Mouse (Mus musculus) myocyte (in vitro differentiated cells): ENCODE results near the gene Fam20b. TPM values are rescaled to one million over a fixed set of nuclear protein-coding genes. Genes with fewer than 3 reads are reported as not detected.

Experiments used
- H3K27me3 ChIP-seq: one replicate; pipeline ENCODE4 v1.6.1; 2011; ENCODE audit not compliant: control insufficient read depth, insufficient read depth, insufficient read length
- H3K36me3 ChIP-seq: one replicate; pipeline ENCODE4 v1.6.1; 2011; ENCODE audit not compliant: control insufficient read depth, insufficient read depth
- H3K4me2 ChIP-seq: one replicate; pipeline ENCODE4 v1.6.1; 2011; ENCODE audit warnings: low read depth, control low read depth
- H3K4me3 ChIP-seq: one replicate; pipeline ENCODE4 v1.5.1; 2011; ENCODE audit warnings: mild to moderate bottlenecking, control low read depth, moderate library complexity
- H3K79me2 ChIP-seq: one replicate; pipeline ENCODE4 v1.6.1; 2011; ENCODE audit not compliant: control insufficient read depth, insufficient read depth
- H3ac ChIP-seq: one replicate; pipeline ENCODE4 v1.6.1; 2011; ENCODE audit not compliant: control insufficient read depth, insufficient read length
- CEBPB ChIP-seq: IDR thresholded peaks from 2 replicates; pipeline ENCODE4 v1.6.1; 2011; ENCODE audit warnings: mild to moderate bottlenecking, moderate library complexity; ENCODE audit not compliant: poor library complexity, insufficient read depth, severe bottlenecking
- E2F4 ChIP-seq: IDR thresholded peaks from one replicate; pipeline ENCODE4 v1.6.1; 2011; ENCODE audit warnings: mild to moderate bottlenecking, control low read depth, moderate library complexity; ENCODE audit not compliant: insufficient read depth
- MAX ChIP-seq: IDR thresholded peaks from one replicate; pipeline ENCODE4 v1.6.1; 2011; ENCODE audit warnings: low read depth, mild to moderate bottlenecking, control low read depth
- MYOD1 ChIP-seq, 3 experiments: IDR thresholded peaks; one replicate each; pipeline ENCODE4 v1.6.1; 2011; ENCODE audit warnings: control low read depth in 2 of 3, low read depth in 2 of 3, mild to moderate bottlenecking in 2 of 3, moderate library complexity in 1 of 3; ENCODE audit not compliant: insufficient read length in 2 of 3, control insufficient read depth in 1 of 3
- MYOG ChIP-seq, 3 experiments: IDR thresholded peaks; one replicate each; pipeline ENCODE4 v1.6.1; 2011; ENCODE audit warnings: control low read depth in 2 of 3, low read depth in 2 of 3, mild to moderate bottlenecking in 2 of 3; ENCODE audit not compliant: insufficient read length in 2 of 3, control insufficient read depth in 1 of 3, insufficient read depth in 1 of 3
- POLR2A ChIP-seq: IDR thresholded peaks from one replicate; pipeline ENCODE4 v1.6.1; 2011; ENCODE audit warnings: low read depth, mild to moderate bottlenecking, control low read depth, moderate library complexity; ENCODE audit not compliant: insufficient read length
- POLR2AphosphoS2 ChIP-seq: IDR thresholded peaks from one replicate; pipeline ENCODE4 v1.6.1; 2011; ENCODE audit warnings: low read depth, control low read depth; ENCODE audit not compliant: insufficient read length
- REST ChIP-seq: IDR thresholded peaks from one replicate; pipeline ENCODE4 v1.6.1; 2011; ENCODE audit warnings: mild to moderate bottlenecking, control low read depth, moderate library complexity; ENCODE audit not compliant: insufficient read depth, insufficient read length
- SRF ChIP-seq: IDR thresholded peaks from one replicate; pipeline ENCODE4 v1.6.1; 2011; ENCODE audit warnings: low read depth; ENCODE audit not compliant: control insufficient read depth, insufficient read length
- TCF12 ChIP-seq: IDR thresholded peaks from one replicate; pipeline ENCODE4 v1.6.1; 2011; ENCODE audit warnings: mild to moderate bottlenecking, control low read depth; ENCODE audit not compliant: poor library complexity, insufficient read depth, severe bottlenecking
- TCF3 ChIP-seq: IDR thresholded peaks from one replicate; pipeline ENCODE4 v1.6.1; 2011; ENCODE audit warnings: low read depth, control low read depth; ENCODE audit not compliant: insufficient read length
- USF1 ChIP-seq: IDR thresholded peaks from one replicate; pipeline ENCODE4 v1.6.1; 2011; ENCODE audit warnings: low read depth, mild to moderate bottlenecking, control low read depth, moderate library complexity
- polyA plus RNA-seq: library from polyadenylated mRNA; unstranded; fragments of >200 nt; fragmentation: generic; extraction: Trizol; gene quantifications from one replicate; pipeline ENCODE4 v1.2.1, GENCODE M21; 2012; ENCODE audit warnings: missing spikeins

The Fam20b gene
- polyA plus RNA-seq, 1 experiment: 22.9 TPM

GRCm38 (mm10) chr1:156702151-156702550 is 16.7 kb downstream of the Fam20b start:
- Histone ChIP-seq H3K36me3 (peaks cover 33% of the 10 kb centered on the region), H3K79me2 (no peaks in the 10 kb centered on the region), H3K4me2 (no peak overlapping the region), H3K4me3 (no peak overlapping the region), H3ac (no peak overlapping the region), H3K27me3 (no peaks in the 10 kb centered on the region)
- no peak for TF ChIP-seq REST
- TF ChIP-seq TCF12: no peak
- TF ChIP-seq MYOG (IDR thresholded peaks at IDR 0.05; ENCODE audit: control insufficient read depth in 1 of 3, insufficient read depth in 1 of 3, insufficient read length in 2 of 3, low read depth in 2 of 3): no peak
- TF ChIP-seq SRF: no peak
- TF ChIP-seq POLR2A: no peak
- TF ChIP-seq CEBPB: no peak
- no peak for TF ChIP-seq POLR2AphosphoS2
- TF ChIP-seq MAX: no peak
- no peak for TF ChIP-seq MYOD1 (IDR thresholded peaks at IDR 0.05; ENCODE audit: control insufficient read depth in 1 of 3, insufficient read length in 2 of 3, low read depth in 2 of 3)
- TF ChIP-seq USF1: no peak

- Histone ChIP-seq H3ac (no peak overlapping the region), H3K79me2 (no peaks in the 10 kb centered on the region), H3K36me3 (peaks cover 16% of the 10 kb centered on the region), H3K4me3 (no peak overlapping the region), H3K4me2 (no peak overlapping the region), H3K27me3 (no peaks in the 10 kb centered on the region)
- TF ChIP-seq MAX (no peak), E2F4 (no peak), MYOD1 (IDR thresholded peaks at IDR 0.05; ENCODE audit: control insufficient read depth in 1 of 3, insufficient read length in 2 of 3, low read depth in 2 of 3) (no peak), USF1 (no peak), MYOG (IDR thresholded peaks at IDR 0.05; ENCODE audit: control insufficient read depth in 1 of 3, insufficient read depth in 1 of 3, insufficient read length in 2 of 3, low read depth in 2 of 3) (no peak), POLR2A (no peak), CEBPB (no peak), REST (no peak), POLR2AphosphoS2 (no peak), SRF (no peak), TCF12 (no peak), TCF3 (no peak)
Measured at GRCm38 (mm10) chr1:156686025-156686661, 32.7 kb downstream of the Fam20b start.

- Histone ChIP-seq H3K79me2 (no peaks in the 10 kb centered on the region), H3ac (no peak overlapping the region), H3K4me3 (no peak overlapping the region), H3K36me3 (peaks cover 2% of the 10 kb centered on the region), H3K27me3 (no peaks in the 10 kb centered on the region), H3K4me2 (no peak overlapping the region)
- TF ChIP-seq TCF12 (no peak), POLR2AphosphoS2 (no peak), MAX (no peak), REST (no peak), TCF3 (no peak), MYOG (IDR thresholded peaks at IDR 0.05; ENCODE audit: control insufficient read depth in 1 of 3, insufficient read depth in 1 of 3, insufficient read length in 2 of 3, low read depth in 2 of 3) (no peak), POLR2A (no peak), USF1 (no peak), SRF (no peak), E2F4 (no peak), MYOD1 (IDR thresholded peaks at IDR 0.05; ENCODE audit: control insufficient read depth in 1 of 3, insufficient read length in 2 of 3, low read depth in 2 of 3) (no peak), CEBPB (no peak)
Measured at GRCm38 (mm10) chr1:156679599-156679998, 39.3 kb downstream of the Fam20b start.

GRCm38 (mm10) chr1:156677230-156677629 is 41.7 kb downstream of the Fam20b start:
- H3K36me3 ChIP-seq: no peaks in the 10 kb centered on the region
- H3K27me3 ChIP-seq: no peaks in the 10 kb centered on the region
- no peak overlapping the region for H3K4me3 ChIP-seq
- no peak overlapping the region for H3K4me2 ChIP-seq
- H3ac ChIP-seq: no peak overlapping the region
- H3K79me2 ChIP-seq: no peaks in the 10 kb centered on the region
- TF ChIP-seq TCF12 (no peak), SRF (no peak), REST (no peak), MAX (no peak)

- Histone ChIP-seq H3ac (no peak overlapping the region), H3K27me3 (no peaks in the 10 kb centered on the region), H3K4me2 (no peak overlapping the region), H3K79me2 (no peaks in the 10 kb centered on the region), H3K4me3 (no peak overlapping the region), H3K36me3 (peaks cover 4% of the 10 kb centered on the region)
- no peak for TF ChIP-seq MYOG (IDR thresholded peaks at IDR 0.05; ENCODE audit: control insufficient read depth in 1 of 3, insufficient read depth in 1 of 3, insufficient read length in 2 of 3, low read depth in 2 of 3)
- TF ChIP-seq USF1: no peak
- TF ChIP-seq CEBPB: no peak
- no peak for TF ChIP-seq REST
- no peak for TF ChIP-seq E2F4
Measured at GRCm38 (mm10) chr1:156676596-156676995, 42.3 kb downstream of the Fam20b start.
